Mouse (Mus musculus) stomach, postnatal 0 days (tissue): Measurements from ENCODE around the gene Gm44805. TPM values are rescaled to one million over a fixed set of nuclear protein-coding genes. Genes with fewer than 3 reads are reported as not detected.

Experiments used
- ATAC-seq: fragments of 200-750 bp; cut with Nextera tagmentation; 2 replicates; pipeline ENCODE4 v1.8.0; 2017; ENCODE audit not compliant: low FRiP score, low TSS enrichment
- DNase-seq: peaks from one replicate; pipeline ENCODE4 v3.0.0-alpha.2; 2016; ENCODE audit warnings: low spot score
- H3K27ac ChIP-seq: fragments of 300-500 bp; sonication (generic); replicated peaks from 2 replicates; pipeline ENCODE4 v1.5.1; 2014; ENCODE audit warnings: mild to moderate bottlenecking, control low read depth
- H3K27me3 ChIP-seq: fragments of 300-500 bp; sonication (generic); 2 replicates; pipeline ENCODE4 v1.6.1; 2014; ENCODE audit warnings: low read length; ENCODE audit not compliant: control insufficient read depth, insufficient read depth
- H3K36me3 ChIP-seq: fragments of 300-500 bp; sonication (generic); 2 replicates; pipeline ENCODE4 v1.6.1; 2014; ENCODE audit warnings: low read length, mixed read lengths; ENCODE audit not compliant: control insufficient read depth, insufficient read depth
- H3K4me1 ChIP-seq: fragments of 300-500 bp; sonication (generic); replicated peaks from 2 replicates; pipeline ENCODE4 v1.6.1; 2014; ENCODE audit warnings: antibody characterized with exemption; ENCODE audit not compliant: control insufficient read depth, insufficient read depth
- H3K4me2 ChIP-seq: fragments of 300-500 bp; sonication (generic); replicated peaks from 2 replicates; pipeline ENCODE4 v1.6.1; 2014; ENCODE audit warnings: low read depth, mild to moderate bottlenecking, control low read depth, moderate library complexity
- H3K4me3 ChIP-seq: fragments of 300-500 bp; sonication (generic); 2 replicates; pipeline ENCODE4 v1.5.1; 2014; ENCODE audit warnings: low read depth, low read length, control low read depth
- H3K9ac ChIP-seq: fragments of 300-500 bp; sonication (generic); 2 replicates; pipeline ENCODE4 v1.6.1; 2014; ENCODE audit warnings: mild to moderate bottlenecking, low read length, control low read depth, mixed read lengths
- H3K9me3 ChIP-seq: fragments of 300-500 bp; sonication (generic); 2 replicates; pipeline ENCODE4 v1.6.1; 2016; ENCODE audit warnings: low read length; ENCODE audit not compliant: control insufficient read depth
- CTCF ChIP-seq: IDR thresholded peaks from 2 replicates; pipeline ENCODE4 v1.5.1; 2016; ENCODE audit warnings: antibody characterized with exemption, low read depth, mild to moderate bottlenecking, moderate library complexity
- EP300 ChIP-seq: optimal IDR thresholded peaks from 2 replicates; pipeline ENCODE3; 2016; ENCODE audit warnings: antibody characterized with exemption
- WGBS: fragments of 180-500 bp; shearing (Covaris S2); extraction: QIAGEN DNeasy Blood & Tissue Kit; methylation state at CpG from one replicate; pipeline ENCODE4 v1.1.7; 2014; 5-methylcytosine and 5-hydroxymethylcytosine counted together
- polyA plus RNA-seq: library from polyadenylated mRNA; unstranded; fragments of >200 nt; fragmentation: Nextera tagmentation; extraction: Ambion mirVana; gene quantifications from 2 replicates; pipeline ENCODE4 v1.2.1, GENCODE M21; 2015

Gm44805 gene
- polyA plus RNA-seq, 1 experiment from 2014 or later, result not detected

GRCm38 (mm10) chr7:19632720-19633119, 48.5 kb downstream of the Gm44805 start:
- Histone ChIP-seq H3K27ac (no peak overlapping the region), H3K9ac (no peak overlapping the region), H3K27me3 (no peaks in the 10 kb centered on the region), H3K4me1 (no peaks in the 10 kb centered on the region), H3K36me3 (peaks cover 37% of the 10 kb centered on the region), H3K4me2 (no peak overlapping the region), H3K4me3 (no peak overlapping the region), H3K9me3 (no peaks in the 10 kb centered on the region)
- TF ChIP-seq CTCF, result no peak
- TF ChIP-seq EP300, result no peak
- DNase-seq, result no peak
- no peak for ATAC-seq

GRCm38 (mm10) chr7:19632275-19632674, 48.9 kb downstream of the Gm44805 start:
- Histone ChIP-seq H3K4me3 (no peak overlapping the region), H3K4me2 (no peak overlapping the region), H3K27me3 (no peaks in the 10 kb centered on the region), H3K27ac (no peak overlapping the region), H3K4me1 (no peaks in the 10 kb centered on the region), H3K36me3 (peaks cover 33% of the 10 kb centered on the region), H3K9ac (no peak overlapping the region), H3K9me3 (no peaks in the 10 kb centered on the region)
- TF ChIP-seq EP300, result no peak
- no peak for TF ChIP-seq CTCF
- no peak for ATAC-seq
- no peak for DNase-seq

GRCm38 (mm10) chr7:19629361-19629734, 51.9 kb downstream of the Gm44805 start, which contains the start of gene Relb:
TSS of gene Relb (minus strand) at chr7:19629438.
- no peaks in the 10 kb centered on the region for H3K27me3 ChIP-seq
- H3K4me2 ChIP-seq, result peak within 1 kb of the TSS; percentile 98
- peak; percentile 41 for ATAC-seq
- under 1% methylated on average over 32 of the region's 41 CpGs for WGBS
- DNase-seq, result peak; percentile 91
- peaks cover 11% of the 10 kb centered on the region for H3K36me3 ChIP-seq
- no peak for TF ChIP-seq CTCF
- TF ChIP-seq EP300, result no peak
- H3K4me3 ChIP-seq, result peak within 1 kb of the TSS; percentile 87
- H3K4me1 ChIP-seq, result no peaks in the 10 kb centered on the region
- H3K9ac ChIP-seq, result peak within 1 kb of the TSS; percentile 68
- H3K27ac ChIP-seq, result peak within 1 kb of the TSS; percentile 91
- H3K9me3 ChIP-seq, result no peaks in the 10 kb centered on the region

GRCm38 (mm10) chr7:19628536-19629360, 52.5 kb downstream of the Gm44805 start:
- Histone ChIP-seq H3K9ac (peak overlapping the region; percentile 68), H3K36me3 (peaks cover 7% of the 10 kb centered on the region), H3K4me1 (no peaks in the 10 kb centered on the region), H3K4me3 (peak overlapping the region; percentile 87), H3K4me2 (peak overlapping the region; percentile 98), H3K27me3 (no peaks in the 10 kb centered on the region), H3K27ac (peak overlapping the region; percentile 91), H3K9me3 (no peaks in the 10 kb centered on the region)
- DNase-seq (peak; percentile 97), ATAC-seq (peak; percentile 95)
- under 1% methylated on average over 49 of the region's 57 CpGs for WGBS
- no peak for TF ChIP-seq EP300
- no peak for TF ChIP-seq CTCF

- no peak for ATAC-seq
These were observed 53.1 kb downstream of the Gm44805 start for GRCm38 (mm10) chr7:19628192-19628535.

GRCm38 (mm10) chr7:19627721-19628120, 53.5 kb downstream of the Gm44805 start:
- Histone ChIP-seq H3K9me3 (no peaks in the 10 kb centered on the region), H3K27ac (peak overlapping the region; percentile 45), H3K4me3 (peak overlapping the region; percentile 87), H3K27me3 (no peaks in the 10 kb centered on the region), H3K4me1 (no peaks in the 10 kb centered on the region), H3K4me2 (peak overlapping the region; percentile 98), H3K9ac (no peak overlapping the region), H3K36me3 (peaks cover under 1% of the 10 kb centered on the region; the same call in 1 of the 2 replicates)
- ATAC-seq, result no peak
- WGBS, result 43% methylated on average over 3 of the region's 3 CpGs
- DNase-seq, result no peak
- TF ChIP-seq EP300, result no peak
- TF ChIP-seq CTCF, result no peak

More at GRCm38 (mm10) chr7:19628192-19628535, 53.1 kb downstream of the Gm44805 start:
- WGBS, result 9% methylated on average over 17 of the region's 17 CpGs
- no peak for DNase-seq
- H3K27me3 ChIP-seq, result no peaks in the 10 kb centered on the region
- H3K36me3 ChIP-seq, result peaks cover 4% of the 10 kb centered on the region; the same call in 1 of the 2 replicates
- TF ChIP-seq EP300 (no peak), CTCF (no peak)
- no peaks in the 10 kb centered on the region for H3K9me3 ChIP-seq
- H3K4me1 ChIP-seq, result no peaks in the 10 kb centered on the region
- H3K4me2 ChIP-seq, result peak overlapping the region; percentile 98
- no peak overlapping the region; the same call in 1 of the 2 replicates for H3K9ac ChIP-seq
- H3K4me3 ChIP-seq, result peak overlapping the region; percentile 87
- H3K27ac ChIP-seq, result peak overlapping the region; percentile 45
